Mouse (Mus musculus): ENCODE data around the gene Slc4a8. TPM values are rescaled to one million over a fixed set of nuclear protein-coding genes. Genes with fewer than 3 reads are reported as not detected.
A peak's percentile ranks its signal among the peaks of the same experiment; 100 is the strongest.
"Not testable (repeated sequence)": the region's sequence is repeated elsewhere in the genome, so short reads cannot be mapped to it uniquely, and the experiment has no call there.

The Slc4a8 gene
- total RNA-seq, 4 experiments from 2014 or later, result 1.9 to 4.3 (median 2.8) TPM

DNA sequence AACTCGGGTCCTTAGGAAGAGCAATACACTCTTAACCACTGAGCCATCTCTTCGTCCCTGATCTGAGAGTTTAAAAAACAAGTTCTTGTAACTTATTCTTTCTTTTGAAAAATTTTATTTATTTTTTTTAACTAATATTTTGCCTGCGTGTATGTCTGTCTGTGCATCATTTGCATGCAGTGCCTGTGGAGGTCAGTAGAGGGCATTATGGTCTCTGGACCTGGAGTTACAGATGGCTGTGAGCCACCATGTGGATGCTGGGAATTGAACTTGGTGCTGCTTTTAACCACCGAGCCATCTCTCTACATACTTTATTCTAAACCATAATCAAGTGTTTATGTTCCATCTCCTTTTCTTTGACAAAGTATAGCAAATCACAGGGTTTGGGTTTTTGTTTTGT, 11.1 kb downstream of the Slc4a8 start:
- no peak for DNase-seq (ENCODE audit: low spot score)

DNA sequence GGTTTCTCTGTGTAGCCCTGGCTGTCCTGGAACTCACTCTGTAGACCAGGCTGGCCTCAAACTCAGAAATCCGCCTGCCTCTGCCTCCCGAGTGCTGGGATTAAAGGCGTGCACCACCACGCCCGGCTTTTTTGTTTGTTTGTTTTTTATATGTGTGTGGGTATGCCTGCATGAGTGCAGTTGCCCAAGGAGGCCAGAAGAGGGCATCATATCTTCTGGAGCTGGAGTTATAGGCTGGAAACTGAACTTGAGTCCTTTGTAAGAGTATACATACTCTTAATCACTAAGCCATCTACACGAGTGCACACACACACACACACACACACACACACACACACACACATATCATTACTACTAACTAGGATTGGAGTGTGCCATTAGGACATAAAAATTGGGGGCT, 12.3 kb downstream of the Slc4a8 start:
- not testable (repeated sequence) for DNase-seq (ENCODE audit: low spot score)

DNA sequence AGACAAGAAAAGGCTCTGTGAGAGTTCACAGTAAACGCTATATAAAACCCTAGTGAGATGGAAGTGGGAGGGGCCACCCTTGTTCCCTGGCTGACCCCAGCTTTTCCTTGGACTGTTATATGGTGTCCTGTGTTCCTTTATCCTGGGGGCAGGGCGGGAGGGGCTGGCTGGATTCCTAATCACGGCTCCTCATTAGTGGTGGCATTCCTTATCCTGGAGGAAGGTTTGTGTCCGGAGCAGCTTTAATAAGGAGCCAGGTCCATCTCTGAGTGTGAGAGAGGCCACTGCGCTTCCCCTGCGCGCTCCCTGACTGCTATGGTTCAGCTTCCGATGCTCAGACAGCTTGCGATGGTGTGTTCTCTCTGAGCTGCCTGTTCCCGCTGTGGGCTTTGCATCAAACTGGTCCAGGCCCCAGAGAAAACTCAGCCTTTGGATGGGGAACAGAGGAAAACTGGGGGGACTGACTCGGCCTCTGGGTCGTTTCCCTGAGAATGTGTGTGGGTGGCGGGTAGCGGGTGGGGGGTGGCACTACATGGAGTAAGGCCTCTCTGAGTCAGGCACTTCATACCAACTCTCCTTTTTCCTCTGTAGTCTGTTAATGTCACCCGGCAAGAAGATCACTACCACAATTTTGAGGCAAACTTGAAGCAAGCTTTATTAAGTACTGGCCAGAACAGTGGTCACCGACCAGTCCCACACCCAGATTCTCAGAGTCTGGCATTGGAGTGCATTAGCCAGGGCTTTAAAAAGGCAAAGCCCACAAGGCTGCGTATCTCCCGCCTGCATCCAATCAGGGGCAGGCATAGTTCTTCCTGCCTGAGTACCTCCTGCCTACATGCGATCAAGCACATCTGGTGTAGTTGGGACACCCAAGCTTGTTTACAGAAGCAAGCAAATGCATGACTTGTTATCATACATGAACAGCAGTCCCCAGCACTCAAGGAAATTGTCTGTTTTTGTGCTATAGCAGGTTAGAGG, 13.9 kb downstream of the Slc4a8 start:
- no peak for DNase-seq (ENCODE audit: low spot score)

DNA sequence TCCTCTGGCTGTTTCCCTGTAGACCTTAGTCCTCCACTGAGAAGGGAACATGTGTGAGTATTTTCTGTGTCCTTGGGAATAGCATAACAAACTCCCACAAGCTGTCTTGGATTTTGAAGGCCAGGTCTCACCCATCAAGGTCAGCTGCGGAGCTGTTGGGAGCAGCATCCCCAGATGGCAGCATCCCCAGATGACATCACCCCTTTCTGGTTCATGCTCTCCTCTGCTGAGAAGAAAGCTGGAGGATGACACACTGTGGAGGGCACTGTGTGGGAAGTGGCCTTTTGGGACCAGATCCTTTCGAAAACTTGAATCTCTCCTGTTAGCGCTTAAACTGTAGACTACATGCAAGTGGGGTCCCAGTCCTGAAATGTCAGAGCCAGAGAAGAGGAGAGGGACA, 14.9 kb downstream of the Slc4a8 start:
- DNase-seq (ENCODE audit: low spot score), result no peak

DNA sequence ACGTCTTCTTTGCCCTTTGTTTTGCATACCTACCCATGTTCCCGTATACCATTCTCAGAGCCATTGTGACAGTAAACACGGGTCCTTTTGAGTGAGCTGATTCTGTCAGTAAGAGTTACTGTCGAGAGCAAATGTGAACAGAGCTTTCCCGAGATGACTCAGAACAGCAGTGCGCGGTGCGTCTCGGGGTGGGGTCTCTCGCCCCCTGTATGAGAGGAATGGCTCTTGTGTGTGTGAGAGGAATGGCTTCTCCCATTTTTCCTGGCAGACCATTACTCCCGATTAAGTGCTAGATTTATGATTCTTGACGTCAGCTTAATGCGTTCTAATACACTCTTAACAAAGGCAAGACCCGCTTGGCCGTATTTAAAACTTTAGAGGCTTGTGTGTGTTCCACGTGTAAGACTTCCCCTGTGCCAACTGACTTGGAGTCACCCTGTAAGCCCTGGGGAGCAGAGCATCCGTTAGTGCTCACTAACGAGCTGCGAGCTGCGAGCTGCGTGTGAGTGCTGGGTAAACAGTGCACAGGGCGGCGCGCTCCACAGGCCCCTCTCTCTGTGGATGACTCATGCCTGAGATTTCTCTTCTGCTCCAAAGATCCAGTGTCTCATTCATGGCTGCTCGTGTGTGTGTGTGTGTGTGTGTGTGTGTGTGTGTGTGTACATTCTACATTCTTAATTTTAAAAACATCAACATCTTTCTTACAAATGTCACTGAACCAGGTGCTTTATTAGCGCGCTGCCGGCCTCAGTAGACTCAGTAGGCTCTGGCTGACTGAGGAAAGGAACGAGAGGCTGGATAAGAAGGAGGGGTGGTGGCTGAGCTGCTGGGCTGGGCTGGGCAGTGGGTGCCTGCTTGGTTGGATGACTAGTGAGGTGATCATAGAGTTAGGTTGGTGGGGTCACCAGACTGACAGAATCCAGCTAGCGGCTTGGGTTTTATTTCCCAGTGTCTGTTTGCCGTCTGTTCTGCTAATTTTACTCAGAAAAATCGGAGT, 15.8 kb downstream of the Slc4a8 start:
- no peak for DNase-seq (ENCODE audit: low spot score)

DNA sequence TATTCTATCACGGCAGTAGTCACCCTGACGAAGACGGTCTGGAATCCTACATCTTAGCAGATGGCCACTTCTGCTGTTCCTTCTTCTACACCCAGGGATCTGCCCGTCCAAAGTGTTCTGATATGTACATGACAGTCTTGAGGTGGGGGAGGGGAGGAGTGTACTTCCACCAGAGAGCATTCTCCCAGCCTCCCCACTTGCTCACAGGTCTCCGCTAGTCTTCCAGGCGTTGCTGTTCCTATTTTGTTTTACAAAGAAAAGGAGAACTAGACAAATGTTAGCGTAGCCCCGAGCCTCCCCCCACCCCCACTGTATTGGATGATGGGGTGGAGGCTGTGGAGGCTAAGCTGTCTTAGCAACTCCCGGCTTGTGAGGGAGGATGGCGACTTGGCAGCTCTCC, 18.3 kb downstream of the Slc4a8 start:
- no peak for DNase-seq (ENCODE audit: low spot score)

DNA sequence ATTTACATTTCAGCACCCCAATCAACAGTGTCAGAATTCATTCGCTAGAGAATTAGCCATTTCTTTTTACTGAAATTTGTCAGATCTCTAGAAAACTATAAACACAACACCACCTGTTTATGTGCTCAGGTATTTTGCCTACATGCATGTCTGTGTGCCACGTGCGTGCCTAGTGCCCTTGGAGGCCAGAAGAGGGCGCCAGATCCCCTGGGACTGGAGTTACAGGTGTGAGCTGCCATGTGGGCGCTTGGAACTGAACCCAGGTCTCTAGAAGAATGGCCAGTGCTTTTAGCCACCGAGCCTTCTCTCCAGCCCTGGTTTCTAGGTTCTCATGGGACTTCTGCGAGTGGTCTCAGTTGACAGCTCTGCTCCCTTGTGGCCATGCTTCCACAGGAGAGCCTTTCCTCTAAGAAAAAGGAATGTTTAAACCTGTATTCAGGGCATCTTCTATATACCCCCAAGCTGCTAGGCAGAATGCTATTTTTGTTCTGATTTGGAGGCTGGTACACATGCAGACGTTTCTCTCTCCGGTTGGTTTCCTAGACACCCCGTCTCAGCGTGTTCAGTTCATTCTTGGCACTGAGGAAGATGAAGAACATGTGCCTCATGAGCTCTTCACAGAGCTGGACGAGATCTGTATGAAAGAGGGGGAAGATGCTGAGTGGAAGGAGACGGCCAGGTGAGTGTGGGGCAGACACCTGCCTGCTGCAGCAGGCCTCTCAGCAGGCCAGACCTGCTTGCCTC, 21.9 kb downstream of the Slc4a8 start:
- no peak for DNase-seq (ENCODE audit: low spot score)

DNA sequence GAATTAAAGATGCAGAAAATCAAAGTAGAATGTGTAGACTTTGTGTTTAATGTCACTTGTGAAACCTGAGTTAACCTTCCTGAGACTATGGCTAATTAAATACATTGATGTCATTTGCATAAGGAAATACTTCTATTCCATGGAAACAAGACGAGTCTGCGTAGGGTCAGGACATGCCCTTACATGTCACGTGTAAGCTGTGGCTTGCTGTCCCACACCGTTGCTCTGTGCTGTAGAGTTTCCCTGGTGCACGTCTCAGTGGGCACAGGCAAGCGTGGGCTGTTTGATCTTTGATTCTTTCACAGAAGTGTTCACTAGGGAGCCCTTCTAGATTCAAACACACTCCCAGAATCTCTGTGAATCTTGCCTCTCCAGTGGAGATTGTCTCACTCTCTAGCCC, 28.7 kb downstream of the Slc4a8 start:
- DNase-seq (ENCODE audit: low spot score), result no peak

DNA sequence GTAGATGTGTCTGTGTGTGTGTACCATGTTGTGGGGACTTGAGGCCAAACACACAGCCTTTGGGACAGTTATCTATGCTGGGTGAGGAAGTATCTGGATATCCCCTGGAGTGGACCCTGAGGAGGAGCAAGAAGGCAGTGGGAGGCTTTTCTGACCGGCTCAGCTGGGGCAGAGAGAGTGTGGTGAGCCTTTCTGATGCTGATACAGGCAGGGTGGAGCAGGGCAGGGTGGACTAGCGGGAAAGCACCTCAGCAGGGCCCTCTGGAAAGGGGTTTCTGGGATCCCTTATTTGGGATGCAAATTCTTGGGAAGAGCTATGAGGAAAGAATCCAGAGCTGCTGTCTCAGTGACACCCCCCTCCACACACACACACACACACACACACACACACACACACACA, 30.8 kb downstream of the Slc4a8 start:
- DNase-seq (ENCODE audit: low spot score), result no peak

DNA sequence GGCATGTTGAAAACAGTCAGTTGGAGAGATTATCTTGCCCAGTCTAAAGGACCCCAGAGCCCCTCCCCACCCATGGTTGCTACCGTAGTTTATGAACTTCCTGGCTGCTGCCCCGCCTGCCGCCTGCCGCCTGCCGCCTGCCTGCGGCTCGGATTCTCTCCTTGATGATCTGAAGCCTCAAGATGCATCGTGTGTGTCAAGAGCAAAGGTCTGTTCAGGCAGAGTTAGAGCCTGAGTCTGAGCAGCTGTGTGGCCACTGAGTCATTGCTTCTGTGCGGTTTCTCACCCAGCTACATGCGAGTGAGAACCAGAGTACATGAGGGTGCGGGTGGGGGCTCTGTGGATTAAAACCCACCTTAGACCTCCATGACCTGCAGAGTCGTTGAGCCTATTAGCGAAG, 39.4 kb downstream of the Slc4a8 start:
- no peak for DNase-seq (ENCODE audit: low spot score)

DNA sequence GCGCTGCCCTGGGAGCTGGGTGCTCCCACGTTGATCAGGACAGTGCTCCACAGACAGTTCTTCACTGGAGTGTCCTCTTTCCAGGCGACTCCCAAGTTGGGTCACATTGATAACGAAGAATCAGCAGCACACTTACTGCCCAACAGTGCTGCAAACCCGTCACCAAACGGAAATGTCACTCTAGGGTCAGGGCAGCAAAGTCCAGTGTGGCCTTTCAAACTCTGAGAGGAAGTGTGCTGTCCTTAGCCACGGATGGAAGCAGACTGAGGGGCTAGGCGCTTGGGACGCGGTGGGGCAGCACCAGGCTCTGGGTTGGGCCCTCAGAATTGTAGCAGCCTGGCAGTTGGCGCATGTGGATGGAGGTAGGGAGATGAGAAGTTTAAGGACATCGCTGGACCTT, 46.5 kb downstream of the Slc4a8 start:
- DNase-seq (ENCODE audit: low spot score), result no peak

DNA sequence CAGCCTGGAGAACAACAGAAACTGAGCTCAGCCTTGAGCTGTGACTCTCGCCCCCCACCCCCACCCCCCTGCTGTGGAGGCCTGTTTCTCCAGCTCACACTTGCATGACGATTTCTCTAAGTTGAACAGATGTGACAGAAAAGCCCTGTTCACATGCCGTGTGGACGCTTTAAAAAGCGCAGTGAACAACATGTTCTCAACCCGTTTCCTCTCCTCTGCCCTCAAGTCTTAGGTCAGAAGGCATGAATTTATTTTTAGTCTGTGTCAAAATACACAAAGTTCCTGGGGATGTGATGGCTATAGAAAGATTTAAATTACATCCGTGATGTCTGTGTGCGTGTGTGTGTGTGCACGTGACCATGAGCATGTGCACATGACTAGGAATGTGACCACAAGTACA, 46.9 kb downstream of the Slc4a8 start:
- DNase-seq (ENCODE audit: low spot score), result peak; percentile 17

DNA sequence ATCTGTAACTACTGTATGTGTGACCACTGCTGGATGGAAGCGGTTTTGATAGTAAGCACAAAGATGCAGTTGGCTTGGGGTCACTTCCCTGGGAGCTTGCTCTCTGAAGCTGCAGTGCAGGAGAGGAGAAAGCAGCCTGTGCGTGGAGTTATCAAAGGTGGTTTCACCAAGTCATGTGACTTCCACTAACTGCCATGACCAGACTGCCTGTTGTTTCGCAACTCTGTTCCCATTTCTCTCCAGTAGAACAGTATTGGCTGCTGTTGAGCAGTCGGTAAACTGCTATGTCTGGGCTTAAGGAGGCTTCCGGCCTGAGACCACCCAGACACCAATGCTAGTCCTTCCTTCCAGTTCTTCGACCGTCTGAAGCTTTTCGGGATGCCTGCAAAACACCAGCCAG, 48.7 kb downstream of the Slc4a8 start:
- no peak for DNase-seq (ENCODE audit: low spot score)

DNA sequence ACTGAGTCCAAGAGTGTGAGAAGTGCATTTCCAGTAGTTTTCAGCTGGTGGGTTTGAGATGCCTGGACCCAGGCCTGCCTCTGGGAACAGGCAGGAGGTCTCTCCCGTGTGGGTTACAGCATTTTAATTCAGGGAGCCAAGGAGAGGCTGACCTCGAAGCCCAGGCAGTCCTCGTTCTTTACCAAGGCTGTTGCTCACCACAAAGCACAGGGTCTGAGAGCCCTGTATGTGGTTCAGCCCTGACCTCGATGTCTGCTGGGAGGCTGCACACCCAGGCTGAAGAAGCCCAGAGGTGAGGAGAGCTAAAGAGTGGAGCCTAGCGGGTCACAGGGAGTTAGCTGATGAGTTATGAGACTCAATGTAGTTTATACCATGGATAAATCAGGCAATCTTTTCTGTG, 52.0 kb downstream of the Slc4a8 start:
- no peak for DNase-seq (ENCODE audit: low spot score)

DNA sequence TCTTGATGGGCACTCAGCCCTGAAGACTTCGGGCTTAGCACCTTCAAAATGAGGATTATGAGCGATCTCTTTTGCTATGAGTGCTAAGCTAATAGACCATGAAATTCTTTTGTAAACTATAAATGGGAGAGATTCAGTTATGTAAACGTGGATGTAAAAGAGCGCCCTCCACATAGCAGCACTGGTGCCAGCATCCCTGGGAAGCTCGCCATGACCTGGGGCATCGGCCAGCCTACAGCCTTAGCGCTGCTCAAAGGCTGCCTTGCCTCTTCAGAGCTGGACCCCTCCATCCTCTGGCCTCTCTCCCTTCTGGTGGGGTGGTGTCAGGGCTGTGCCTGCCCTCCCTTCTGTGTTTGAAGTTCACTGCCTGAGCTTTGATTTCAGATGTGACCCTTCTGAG, 52.5 kb downstream of the Slc4a8 start:
- no peak for DNase-seq (ENCODE audit: low spot score)

DNA sequence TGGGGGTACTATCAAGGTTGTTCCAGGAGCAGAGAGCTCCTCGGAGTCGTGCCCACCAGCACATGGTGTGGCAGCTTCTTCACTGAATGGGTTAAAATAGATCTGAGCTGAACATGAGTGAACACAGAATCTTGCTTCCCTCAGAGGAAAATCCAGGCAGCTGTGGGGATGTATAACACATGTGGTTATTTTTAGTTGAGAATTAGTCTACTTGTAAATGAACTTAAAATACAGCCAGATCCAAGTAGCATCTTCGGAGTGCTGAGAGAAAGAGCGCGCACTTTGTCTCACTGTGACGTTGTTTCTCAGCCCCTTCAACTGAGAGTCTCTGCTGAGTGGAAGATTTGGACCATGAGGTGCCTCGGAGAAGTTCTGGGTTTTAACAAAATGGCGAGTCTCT, 53.8 kb downstream of the Slc4a8 start:
- DNase-seq (ENCODE audit: low spot score), result no peak

DNA sequence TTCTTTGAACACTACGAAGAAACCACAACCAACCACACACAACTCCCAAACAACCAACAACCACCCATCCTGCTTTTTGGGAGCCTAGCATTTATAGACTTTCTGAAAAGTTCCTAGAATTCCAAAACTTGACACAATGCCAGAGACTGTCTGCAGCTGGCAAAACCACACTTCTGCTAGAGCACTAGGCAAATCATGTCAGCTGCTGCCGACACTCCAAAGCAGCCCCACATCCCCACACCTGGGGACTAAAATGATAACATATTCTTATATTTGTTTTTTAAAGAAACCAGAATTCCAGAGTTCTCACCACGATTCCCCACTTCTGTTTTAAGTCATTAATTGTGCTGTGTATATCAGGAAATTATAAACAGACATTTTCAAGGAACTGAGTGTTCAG, 57.3 kb downstream of the Slc4a8 start:
- no peak for DNase-seq (ENCODE audit: low spot score)

DNA sequence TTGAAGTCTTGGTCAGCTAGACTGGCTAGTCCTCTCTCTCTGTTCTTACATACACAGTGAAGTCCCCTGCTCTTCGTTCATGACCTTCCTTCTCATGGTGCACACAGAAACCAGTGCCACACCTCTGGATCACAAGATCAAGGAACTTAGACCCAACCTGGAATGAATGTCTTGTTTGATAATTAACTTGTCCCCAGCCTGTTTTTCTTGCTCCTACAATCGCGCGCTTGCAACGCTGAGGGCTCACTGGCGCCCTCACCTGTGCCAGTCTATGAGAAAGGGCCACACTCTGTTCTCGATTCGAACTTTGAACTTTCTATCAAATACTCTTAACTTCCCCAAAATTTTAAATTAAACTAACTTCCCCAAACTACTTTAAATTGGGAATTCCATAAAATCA, 60.3 kb downstream of the Slc4a8 start:
- DNase-seq (ENCODE audit: low spot score), result no peak

DNA sequence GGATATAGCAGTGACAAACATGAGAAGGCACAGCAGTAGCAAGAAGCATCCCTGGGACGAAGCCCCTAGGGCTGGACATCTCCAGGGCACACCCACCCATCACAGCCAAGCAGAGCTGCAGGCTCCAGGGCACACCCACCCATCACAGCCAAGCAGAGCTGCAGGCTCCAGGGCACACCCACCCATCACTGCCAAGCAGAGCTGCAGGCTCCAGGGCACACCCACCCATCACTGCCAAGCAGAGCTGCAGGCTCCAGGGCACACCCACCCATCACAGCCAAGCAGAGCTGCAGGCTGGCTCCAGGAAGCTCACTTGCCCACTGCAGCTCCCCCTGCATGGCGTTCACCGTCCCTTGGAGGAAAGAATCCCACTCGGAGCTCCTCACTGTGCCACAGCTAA, 60.8 kb downstream of the Slc4a8 start:
- DNase-seq (ENCODE audit: low spot score), result not testable (repeated sequence)

DNA sequence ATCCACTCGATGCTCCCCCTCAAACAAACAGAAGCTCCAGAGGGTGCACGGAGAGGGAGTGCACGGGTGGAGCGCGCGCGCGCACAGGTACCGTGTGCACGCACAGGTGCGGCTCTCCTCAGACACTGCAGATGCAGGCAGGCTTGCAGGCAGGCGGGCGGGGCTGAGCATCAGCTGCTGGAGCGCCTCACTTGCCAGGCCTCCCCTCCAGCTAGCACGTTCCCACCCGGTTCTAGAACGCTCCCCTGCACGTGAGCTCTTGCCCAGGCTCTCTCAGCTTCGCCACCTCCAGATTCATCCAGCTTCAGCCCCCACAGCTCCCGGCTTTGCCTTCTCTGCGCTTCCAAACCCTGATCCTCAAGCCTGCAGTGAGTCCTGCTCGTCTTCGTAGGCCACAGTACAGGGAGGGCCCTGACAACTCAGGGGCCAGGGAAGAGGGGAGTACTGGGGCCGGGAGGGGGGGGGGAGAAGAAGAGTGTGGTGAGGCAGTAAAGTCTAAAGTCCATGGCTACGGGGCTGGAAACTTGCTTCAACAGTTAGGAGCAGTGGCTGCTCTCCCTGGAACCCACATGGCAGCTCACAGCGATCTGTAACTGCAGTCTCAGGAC, 63.8 kb downstream of the Slc4a8 start:
- no peak for DNase-seq (ENCODE audit: low spot score)

DNA sequence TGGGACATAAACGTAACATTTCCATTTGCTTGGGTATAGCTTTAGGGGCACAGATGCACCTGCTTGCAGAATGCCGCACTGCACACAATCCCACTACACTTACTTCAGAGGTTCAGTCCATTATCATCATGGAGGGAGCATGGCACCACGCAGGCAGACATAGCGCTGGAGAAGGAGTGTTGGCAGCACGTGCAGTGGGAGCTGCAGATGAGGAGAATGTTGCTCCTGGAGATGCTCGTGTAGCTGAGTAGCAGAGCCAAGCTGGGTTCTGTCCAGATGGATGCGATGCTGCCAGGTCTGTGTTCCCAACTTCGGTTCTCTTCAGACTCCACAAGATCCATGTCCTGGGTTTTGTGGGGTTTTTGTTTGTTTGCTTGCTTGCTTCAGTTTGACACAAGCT, 64.5 kb downstream of the Slc4a8 start:
- no peak for DNase-seq (ENCODE audit: low spot score)

Data from heart, adult 8-10 months (tissue).